Mouse (Mus musculus) hindbrain, embryonic 14.5 days (tissue): ENCODE data around the gene Inmt. TPM values are rescaled to one million over a fixed set of nuclear protein-coding genes. Genes with fewer than 3 reads are reported as not detected.

ENCODE experiments used
- ATAC-seq: fragments of 200-750 bp; cut with Nextera tagmentation; 2 replicates; pipeline ENCODE4 v1.8.0; 2017; ENCODE audit warnings: moderate number of reproducible peaks, mild to moderate bottlenecking, moderate TSS enrichment, moderate library complexity; ENCODE audit not compliant: low FRiP score
- DNase-seq: peaks from one replicate; pipeline ENCODE4 v3.0.0-alpha.2; 2015; ENCODE audit warnings: low spot score
- H3K27ac ChIP-seq: fragments of 300-500 bp; sonication (generic); 2 replicates; pipeline ENCODE4 v1.5.1; 2014; ENCODE audit warnings: mild to moderate bottlenecking, moderate library complexity
- H3K27me3 ChIP-seq: fragments of 300-500 bp; sonication (generic); 2 replicates; pipeline ENCODE4 v1.6.1; 2014; ENCODE audit warnings: mild to moderate bottlenecking, low read length, mixed read lengths; ENCODE audit not compliant: control insufficient read depth, insufficient read depth
- H3K36me3 ChIP-seq: fragments of 300-500 bp; sonication (generic); replicated peaks from 2 replicates; pipeline ENCODE4 v1.6.1; 2014; ENCODE audit not compliant: control insufficient read depth, insufficient read depth
- H3K4me1 ChIP-seq: fragments of 300-500 bp; sonication (generic); replicated peaks from 2 replicates; pipeline ENCODE4 v1.6.1; 2014; ENCODE audit warnings: antibody characterized with exemption, low read length, mixed read lengths; ENCODE audit not compliant: control insufficient read depth, insufficient read depth
- H3K4me2 ChIP-seq: fragments of 300-500 bp; sonication (generic); replicated peaks from 2 replicates; pipeline ENCODE4 v1.6.1; 2014; ENCODE audit warnings: mild to moderate bottlenecking, moderate library complexity
- H3K4me3 ChIP-seq: fragments of 300-500 bp; sonication (generic); replicated peaks from 2 replicates; pipeline ENCODE4 v1.5.1; 2014; ENCODE audit warnings: mild to moderate bottlenecking, low read length
- H3K9ac ChIP-seq: fragments of 300-500 bp; sonication (generic); 2 replicates; pipeline ENCODE4 v1.6.1; 2014
- H3K9me3 ChIP-seq: fragments of 300-500 bp; sonication (generic); 2 replicates; pipeline ENCODE4 v1.6.1; 2016; ENCODE audit warnings: low read length; ENCODE audit not compliant: control insufficient read depth
- WGBS: fragments of 180-500 bp; shearing (Covaris S2); extraction: QIAGEN DNeasy Blood & Tissue Kit; methylation state at CpG from one replicate; pipeline ENCODE4 v1.1.7; 2014; 5-methylcytosine and 5-hydroxymethylcytosine counted together
- polyA plus RNA-seq: library from polyadenylated mRNA; unstranded; fragments of >200 nt; fragmentation: Nextera tagmentation; extraction: Ambion mirVana; gene quantifications from 2 replicates; pipeline ENCODE4 v1.2.1, GENCODE M21; 2014

The Inmt gene
- polyA plus RNA-seq: not detected in 2 replicates

- ATAC-seq (no peak), DNase-seq (no peak)
- Histone ChIP-seq H3K36me3 (no peaks in the 10 kb centered on the region), H3K27me3 (peaks cover 34% of the 10 kb centered on the region), H3K4me3 (no peak within 1 kb of the TSS), H3K4me2 (no peak within 1 kb of the TSS), H3K27ac (no peak within 1 kb of the TSS), H3K9me3 (no peaks in the 10 kb centered on the region), H3K4me1 (no peaks in the 10 kb centered on the region), H3K9ac (no peak within 1 kb of the TSS)
- 64% methylated on average over 1 of the region's 1 CpGs for WGBS
Measured at GRCm38 (mm10) chr6:55174741-55175181, at the start of gene Inmt. Inmt (minus strand) TSS chr6:55175043.

GRCm38 (mm10) chr6:55223986-55224385 is 49.1 kb upstream of the Inmt start:
- DNase-seq (no peak), ATAC-seq (no peak)
- Histone ChIP-seq H3K9ac (no peak overlapping the region), H3K4me2 (no peak overlapping the region), H3K27me3 (no peaks in the 10 kb centered on the region), H3K4me3 (no peak overlapping the region), H3K27ac (no peak overlapping the region), H3K4me1 (no peaks in the 10 kb centered on the region), H3K36me3 (peaks cover 13% of the 10 kb centered on the region), H3K9me3 (no peaks in the 10 kb centered on the region)
- 90% methylated on average over 8 of the region's 8 CpGs for WGBS

GRCm38 (mm10) chr6:55218232-55218631 is 43.4 kb upstream of the Inmt start:
- Histone ChIP-seq H3K4me2 (no peak overlapping the region), H3K4me1 (no peaks in the 10 kb centered on the region), H3K27ac (no peak overlapping the region), H3K9me3 (no peaks in the 10 kb centered on the region), H3K27me3 (no peaks in the 10 kb centered on the region), H3K36me3 (peaks cover 23% of the 10 kb centered on the region), H3K4me3 (no peak overlapping the region), H3K9ac (no peak overlapping the region)
- ATAC-seq (no peak), DNase-seq (no peak)
- 83% methylated on average over 9 of the region's 9 CpGs for WGBS

GRCm38 (mm10) chr6:55214541-55214940 is 39.7 kb upstream of the Inmt start:
- WGBS: 74% methylated on average over 3 of the region's 3 CpGs
- DNase-seq: no peak

GRCm38 (mm10) chr6:55210423-55211365 is 35.9 kb upstream of the Inmt start:
- Histone ChIP-seq H3K4me1 (no peaks in the 10 kb centered on the region), H3K4me3 (no peak overlapping the region), H3K27me3 (no peaks in the 10 kb centered on the region), H3K36me3 (no peaks in the 10 kb centered on the region), H3K27ac (no peak overlapping the region), H3K9me3 (no peaks in the 10 kb centered on the region), H3K9ac (no peak overlapping the region), H3K4me2 (no peak overlapping the region)
- DNase-seq (no peak), ATAC-seq (no peak)
- 77% methylated on average over 15 of the region's 15 CpGs for WGBS

More at GRCm38 (mm10) chr6:55214541-55214940, 39.7 kb upstream of the Inmt start:
- no peak overlapping the region for H3K9ac ChIP-seq
- H3K4me2 ChIP-seq: no peak overlapping the region
- no peak overlapping the region for H3K4me3 ChIP-seq
- no peak overlapping the region for H3K27ac ChIP-seq
- no peak for ATAC-seq
- H3K27me3 ChIP-seq: no peaks in the 10 kb centered on the region
- H3K9me3 ChIP-seq: no peaks in the 10 kb centered on the region
- H3K4me1 ChIP-seq: no peaks in the 10 kb centered on the region
- peaks cover 23% of the 10 kb centered on the region for H3K36me3 ChIP-seq

- Histone ChIP-seq H3K4me3 (no peak overlapping the region), H3K27ac (no peak overlapping the region), H3K27me3 (no peaks in the 10 kb centered on the region), H3K4me2 (no peak overlapping the region), H3K36me3 (no peaks in the 10 kb centered on the region), H3K9me3 (no peaks in the 10 kb centered on the region), H3K4me1 (peaks cover 12% of the 10 kb centered on the region), H3K9ac (no peak overlapping the region)
- DNase-seq: no peak
- WGBS: 87% methylated on average over 8 of the region's 8 CpGs
- no peak for ATAC-seq
Measured at GRCm38 (mm10) chr6:55207786-55208185, 32.9 kb upstream of the Inmt start.

- peak overlapping the region; percentile 48 for H3K9ac ChIP-seq
- peak overlapping the region; percentile 41 for H3K4me3 ChIP-seq
- peak overlapping the region; percentile 52 for H3K4me2 ChIP-seq
- 80% methylated on average over 3 of the region's 3 CpGs for WGBS
- H3K36me3 ChIP-seq: no peaks in the 10 kb centered on the region
- H3K27me3 ChIP-seq: no peaks in the 10 kb centered on the region
- DNase-seq (no peak), ATAC-seq (peak; percentile 25; the same call in 1 of the 2 replicates)
- H3K27ac ChIP-seq: peak overlapping the region; percentile 78
- H3K9me3 ChIP-seq: no peaks in the 10 kb centered on the region
- H3K4me1 ChIP-seq: peaks cover 15% of the 10 kb centered on the region
Measured at GRCm38 (mm10) chr6:55203931-55204330, 29.1 kb upstream of the Inmt start.

GRCm38 (mm10) chr6:55202913-55203910 is 28.4 kb upstream of the Inmt start, which contains the start of gene Mindy4:
Mindy4 (plus strand) TSS chr6:55203383.
- H3K27me3 ChIP-seq: no peaks in the 10 kb centered on the region
- peak within 1 kb of the TSS; percentile 78 for H3K27ac ChIP-seq
- H3K9me3 ChIP-seq: no peaks in the 10 kb centered on the region
- peak; percentile 91 for DNase-seq
- peak within 1 kb of the TSS; percentile 41 for H3K4me3 ChIP-seq
- WGBS: 4% methylated on average over 33 of the region's 33 CpGs
- peaks cover 15% of the 10 kb centered on the region for H3K4me1 ChIP-seq
- peak within 1 kb of the TSS; percentile 48 for H3K9ac ChIP-seq
- H3K36me3 ChIP-seq: no peaks in the 10 kb centered on the region
- ATAC-seq: peak; percentile 97
- H3K4me2 ChIP-seq: peak within 1 kb of the TSS; percentile 52
